Mouse (Mus musculus): ENCODE measurements at regions not wholly inside any gene's neighbourhood (a gene's known extent, or its start where the extent isn't known, plus 50 kb on each side); places are given as distances from the start of the nearest gene placed in this dataset.

GRCm38 (mm10) chr11:19400396-19400795 is 381.6 kb upstream of the Meis1 start:
- TF ChIP-seq CHD2 (IDR thresholded peaks at IDR 0.05; ENCODE audit: low read length) (no peak), PAX5 (IDR thresholded peaks at IDR 0.05; ENCODE audit: low read length) (no peak), SIN3A (IDR thresholded peaks at IDR 0.05; ENCODE audit: low read length) (no peak), EP300 (IDR thresholded peaks at IDR 0.05; ENCODE audit: low read length) (no peak)
